Mouse (Mus musculus) heart, embryonic 16.5 days (tissue): ENCODE measurements at regions not wholly inside any gene's neighbourhood (a gene's known extent, or its start where the extent isn't known, plus 50 kb on each side); places are given as distances from the start of the nearest gene placed in this dataset.

Source experiments
- ATAC-seq: fragments of 200-750 bp; cut with Nextera tagmentation; replicated peaks from 2 replicates; pipeline ENCODE4 v1.8.0; 2017; ENCODE audit warnings: moderate number of reproducible peaks; ENCODE audit not compliant: insufficient read depth, low FRiP score; ENCODE audit errors: extremely low read depth
- H3K27ac ChIP-seq: fragments of 300-500 bp; sonication (generic); 2 replicates; pipeline ENCODE4 v1.5.1; 2014; ENCODE audit warnings: mild to moderate bottlenecking, low read length, control low read depth, moderate library complexity
- H3K27me3 ChIP-seq: fragments of 300-500 bp; sonication (generic); 2 replicates; pipeline ENCODE4 v1.6.1; 2014; ENCODE audit warnings: low read length, mixed read lengths; ENCODE audit not compliant: control insufficient read depth, insufficient read depth
- H3K36me3 ChIP-seq: fragments of 300-500 bp; sonication (generic); 2 replicates; pipeline ENCODE4 v1.6.1; 2014; ENCODE audit not compliant: control insufficient read depth, insufficient read depth
- H3K4me1 ChIP-seq: fragments of 300-500 bp; sonication (generic); 2 replicates; pipeline ENCODE4 v1.6.1; 2014; ENCODE audit warnings: low read length, mixed read lengths; ENCODE audit not compliant: control insufficient read depth, insufficient read depth
- H3K4me2 ChIP-seq: fragments of 300-500 bp; sonication (generic); 2 replicates; pipeline ENCODE4 v1.6.1; 2014; ENCODE audit warnings: low read depth, mild to moderate bottlenecking, control low read depth, low read length
- H3K4me3 ChIP-seq: fragments of 300-500 bp; sonication (generic); 2 replicates; pipeline ENCODE4 v1.5.1; 2014; ENCODE audit warnings: mild to moderate bottlenecking, control low read depth, low read length
- H3K9ac ChIP-seq: fragments of 300-500 bp; sonication (generic); 2 replicates; pipeline ENCODE4 v1.6.1; 2014; ENCODE audit warnings: low read length, control low read depth
- H3K9me3 ChIP-seq: fragments of 300-500 bp; sonication (generic); replicated peaks from 2 replicates; pipeline ENCODE4 v1.6.1; 2016; ENCODE audit warnings: low read length; ENCODE audit not compliant: control insufficient read depth
- WGBS: fragments of 180-500 bp; shearing (Covaris S2); extraction: QIAGEN DNeasy Blood & Tissue Kit; methylation state at CpG from one replicate; pipeline ENCODE4 v1.1.7; 2014; 5-methylcytosine and 5-hydroxymethylcytosine counted together

GRCm38 (mm10) chr13:118603474-118603873, 66.1 kb upstream of the Fgf10 start:
- no peaks in the 10 kb centered on the region for H3K9me3 ChIP-seq
- H3K4me3 ChIP-seq: no peak overlapping the region
- no peak overlapping the region for H3K4me2 ChIP-seq
- no peak overlapping the region for H3K9ac ChIP-seq
- no peaks in the 10 kb centered on the region for H3K27me3 ChIP-seq
- no peaks in the 10 kb centered on the region for H3K4me1 ChIP-seq
- ATAC-seq: no peak
- no peak overlapping the region for H3K27ac ChIP-seq
- no peaks in the 10 kb centered on the region for H3K36me3 ChIP-seq
- WGBS: 55% methylated on average over 5 of the region's 5 CpGs

GRCm38 (mm10) chr13:118596856-118597255, 72.7 kb upstream of the Fgf10 start:
- H3K9me3 ChIP-seq: no peaks in the 10 kb centered on the region
- whole genome bisulfite sequencing: 61% methylated on average over 5 of the region's 5 CpGs
- ATAC-seq: no peak
- no peaks in the 10 kb centered on the region for H3K36me3 ChIP-seq
- H3K27ac ChIP-seq: no peak overlapping the region
- no peak overlapping the region for H3K4me2 ChIP-seq
- H3K27me3 ChIP-seq: no peaks in the 10 kb centered on the region
- no peak overlapping the region for H3K9ac ChIP-seq
- H3K4me3 ChIP-seq: no peak overlapping the region
- H3K4me1 ChIP-seq: no peaks in the 10 kb centered on the region

- no peak for ATAC-seq
- Histone ChIP-seq H3K4me3 (no peak overlapping the region), H3K4me2 (no peak overlapping the region), H3K27me3 (no peaks in the 10 kb centered on the region), H3K36me3 (no peaks in the 10 kb centered on the region), H3K4me1 (no peaks in the 10 kb centered on the region), H3K9ac (no peak overlapping the region), H3K9me3 (no peaks in the 10 kb centered on the region), H3K27ac (no peak overlapping the region)
- 58% methylated on average over 6 of the region's 6 CpGs for WGBS
Measured at GRCm38 (mm10) chr13:118596218-118596795, 73.3 kb upstream of the Fgf10 start.

- H3K4me2 ChIP-seq: no peak overlapping the region
- 79% methylated on average over 4 of the region's 4 CpGs for WGBS
- no peak overlapping the region for H3K4me3 ChIP-seq
- H3K27ac ChIP-seq: no peak overlapping the region
- no peak for ATAC-seq
- H3K27me3 ChIP-seq: no peaks in the 10 kb centered on the region
- H3K9me3 ChIP-seq: no peaks in the 10 kb centered on the region
- H3K36me3 ChIP-seq: no peaks in the 10 kb centered on the region
- no peak overlapping the region for H3K9ac ChIP-seq
- no peaks in the 10 kb centered on the region for H3K4me1 ChIP-seq
Measured at GRCm38 (mm10) chr13:118592074-118592473, 77.5 kb upstream of the Fgf10 start.

GRCm38 (mm10) chr13:118572555-118572954, 97.0 kb upstream of the Fgf10 start:
- Histone ChIP-seq H3K27ac (no peak overlapping the region), H3K4me1 (no peaks in the 10 kb centered on the region), H3K4me2 (no peak overlapping the region), H3K36me3 (no peaks in the 10 kb centered on the region), H3K9me3 (no peaks in the 10 kb centered on the region), H3K4me3 (no peak overlapping the region), H3K27me3 (no peaks in the 10 kb centered on the region), H3K9ac (no peak overlapping the region)
- ATAC-seq: no peak
- 86% methylated on average over 1 of the region's 1 CpGs for WGBS

- Histone ChIP-seq H3K27me3 (no peaks in the 10 kb centered on the region), H3K36me3 (no peaks in the 10 kb centered on the region), H3K27ac (no peak overlapping the region), H3K4me3 (no peak overlapping the region), H3K9me3 (no peaks in the 10 kb centered on the region), H3K4me1 (no peaks in the 10 kb centered on the region), H3K9ac (no peak overlapping the region), H3K4me2 (no peak overlapping the region)
- no peak for ATAC-seq
Measured at GRCm38 (mm10) chr13:118565219-118565833, 104.3 kb upstream of the Fgf10 start.

- no peaks in the 10 kb centered on the region for H3K4me1 ChIP-seq
- H3K9me3 ChIP-seq: no peaks in the 10 kb centered on the region
- H3K27me3 ChIP-seq: no peaks in the 10 kb centered on the region
- H3K4me3 ChIP-seq: no peak overlapping the region
- ATAC-seq: no peak
- H3K4me2 ChIP-seq: no peak overlapping the region
- no peak overlapping the region for H3K9ac ChIP-seq
- H3K27ac ChIP-seq: no peak overlapping the region
- no peaks in the 10 kb centered on the region for H3K36me3 ChIP-seq
- WGBS: 77% methylated on average over 2 of the region's 2 CpGs
Measured at GRCm38 (mm10) chr13:118558966-118559365, 110.6 kb upstream of the Fgf10 start.

- WGBS: 70% methylated on average over 2 of the region's 2 CpGs
- Histone ChIP-seq H3K9ac (no peak overlapping the region), H3K9me3 (no peaks in the 10 kb centered on the region), H3K4me2 (no peak overlapping the region), H3K4me3 (no peak overlapping the region), H3K27me3 (no peaks in the 10 kb centered on the region), H3K4me1 (no peaks in the 10 kb centered on the region), H3K27ac (no peak overlapping the region), H3K36me3 (no peaks in the 10 kb centered on the region)
- ATAC-seq: no peak
Measured at GRCm38 (mm10) chr13:118552029-118552428, 117.6 kb upstream of the Fgf10 start.

GRCm38 (mm10) chr13:118538742-118539141, 130.8 kb upstream of the Fgf10 start:
- ATAC-seq: no peak
- 46% methylated on average over 2 of the region's 2 CpGs for WGBS
- H3K9me3 ChIP-seq: no peaks in the 10 kb centered on the region
- no peak overlapping the region for H3K4me2 ChIP-seq
- no peaks in the 10 kb centered on the region for H3K27me3 ChIP-seq
- H3K27ac ChIP-seq: no peak overlapping the region
- H3K4me1 ChIP-seq: no peaks in the 10 kb centered on the region
- H3K4me3 ChIP-seq: no peak overlapping the region
- no peak overlapping the region for H3K9ac ChIP-seq
- H3K36me3 ChIP-seq: no peaks in the 10 kb centered on the region
